Mouse (Mus musculus) thymus, postnatal 36 days (tissue): ENCODE measurements around the gene Stap2.
A peak's percentile ranks its signal among the peaks of the same experiment; 100 is the strongest.

Experiments used
- DNase-seq, 2 experiments: peaks; one replicate each; pipeline ENCODE4 v3.0.0; 2022; ENCODE audit warnings: mixed read lengths in 2 of 2

The Stap2 gene

DNA sequence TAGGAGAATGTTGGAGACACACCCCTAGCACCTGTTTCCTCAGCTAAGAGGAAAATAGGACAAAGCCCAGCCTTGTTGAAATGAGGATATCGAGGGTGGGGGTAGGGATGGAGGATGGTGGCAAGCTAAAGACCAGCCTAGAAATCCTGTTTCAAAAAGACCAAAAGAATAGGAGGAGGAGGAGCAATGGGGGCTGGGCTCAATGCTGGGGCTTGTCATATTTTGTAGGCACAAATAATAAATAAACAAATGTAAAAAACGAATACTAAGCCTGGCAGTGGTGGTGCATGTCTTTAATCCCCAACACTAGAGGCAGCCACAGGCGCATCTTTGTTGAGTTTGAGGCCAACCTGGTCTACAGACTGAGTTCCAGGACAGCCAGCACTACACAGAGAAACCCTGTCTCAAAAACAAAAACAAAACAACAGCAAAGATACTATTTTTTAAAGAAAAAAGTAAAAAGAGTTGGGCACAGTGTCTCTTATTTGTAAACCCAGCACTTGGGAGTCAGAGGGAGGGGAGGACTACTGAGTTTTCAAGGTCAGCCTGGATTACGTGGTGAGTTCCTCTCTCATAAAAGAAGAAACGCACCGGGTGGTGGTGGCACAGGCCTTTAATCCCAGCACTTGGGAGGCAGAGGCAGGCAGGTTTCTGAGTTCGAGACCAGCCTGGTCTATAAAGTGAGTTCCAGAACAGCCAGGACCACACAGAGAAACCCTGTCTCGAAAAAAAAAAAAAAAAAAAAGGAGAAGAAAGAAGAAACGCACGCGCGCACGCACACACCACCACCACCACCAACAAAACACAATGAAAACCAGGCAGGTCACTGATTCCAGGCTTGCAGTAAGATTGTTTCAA is 47.4 kb downstream of the Stap2 start:
- DNase-seq: no peak

GRCm38 (mm10) chr17:55957168-55957567 is 48.2 kb downstream of the Stap2 start:
- DNase-seq: peak; percentile 59 to 64

DNA sequence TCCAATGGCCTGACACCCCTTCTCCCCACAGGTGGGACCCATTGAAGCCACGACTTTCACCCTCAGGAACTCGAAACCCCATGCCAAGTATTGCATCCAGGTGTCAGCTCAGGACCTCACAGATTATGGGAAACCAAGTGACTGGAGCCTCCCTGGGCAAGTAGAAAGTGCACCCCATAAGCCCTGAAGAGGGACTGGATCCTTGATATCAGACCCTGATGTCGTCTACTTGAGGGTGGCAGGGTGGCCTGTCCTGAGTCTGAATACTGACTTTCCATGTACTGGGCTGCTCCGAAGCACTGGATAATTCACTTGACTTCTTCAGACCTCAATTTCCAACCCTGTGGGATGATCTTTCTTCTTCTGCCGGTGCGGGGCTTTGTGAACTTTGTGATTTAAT is 48.8 kb downstream of the Stap2 start:
- no peak for DNase-seq

- peak; percentile 37 to 52 for DNase-seq
Measured at GRCm38 (mm10) chr17:55956129-55956528, 49.3 kb downstream of the Stap2 start.

- no peak for DNase-seq
Measured at GRCm38 (mm10) chr17:55954229-55954628, 51.2 kb downstream of the Stap2 start.

- no peak for DNase-seq
Measured at GRCm38 (mm10) chr17:55953751-55954150, 51.6 kb downstream of the Stap2 start.

DNA sequence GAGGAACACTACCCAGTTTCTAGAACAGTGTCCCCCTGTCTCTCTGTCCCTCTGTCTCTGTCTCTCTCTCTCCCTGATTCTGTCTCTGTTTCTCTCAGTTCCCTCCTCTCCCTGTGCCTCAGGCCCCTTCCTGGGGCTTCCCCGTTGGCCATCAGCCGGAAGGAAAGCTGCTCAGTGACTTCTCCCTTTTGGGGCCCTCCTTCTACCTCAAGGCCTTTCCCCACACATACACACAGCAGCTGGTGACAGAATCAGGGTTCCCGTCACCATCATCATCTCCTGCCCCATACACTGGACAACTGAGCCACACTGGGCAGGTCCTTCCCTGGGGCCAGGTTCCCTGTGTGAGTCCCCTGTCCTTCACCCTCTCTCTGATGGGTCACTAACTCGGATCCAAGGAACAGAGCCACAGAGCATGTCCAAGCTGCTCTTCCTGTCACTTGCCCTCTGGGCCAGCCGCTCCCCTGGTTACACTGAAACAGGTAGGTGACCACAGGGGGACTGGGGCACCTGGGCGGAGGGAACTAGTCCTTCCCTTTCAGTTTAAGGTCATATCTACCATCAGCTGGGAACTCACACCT is 52.8 kb downstream of the Stap2 start, which contains the start of gene Ebi3:
TSS of gene Ebi3 (plus strand) at position 194 of the 581 bp plus-strand sequence.
- DNase-seq: no peak

DNA sequence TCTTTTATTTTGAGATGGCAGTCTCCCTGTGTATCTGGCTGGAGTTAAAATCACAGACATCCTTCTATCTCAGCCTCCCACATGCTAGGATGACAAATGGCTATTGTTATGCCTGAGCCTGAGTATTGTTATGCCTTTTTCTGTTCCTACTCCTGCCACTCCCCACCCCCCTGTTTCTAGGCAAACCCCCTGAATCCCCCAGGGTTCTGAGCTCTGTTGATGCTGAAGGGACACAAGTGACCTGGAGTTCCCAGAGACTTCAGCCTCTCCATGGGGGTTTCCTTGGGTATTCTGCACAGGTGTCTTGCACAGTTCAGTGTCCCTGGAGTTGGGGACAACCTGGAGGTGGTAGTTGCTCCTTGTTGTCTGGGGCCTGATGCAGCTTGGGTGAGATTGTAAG is 53.3 kb downstream of the Stap2 start:
- no peak for DNase-seq

- no peak for DNase-seq
Measured at GRCm38 (mm10) chr17:55950601-55951000, 54.8 kb downstream of the Stap2 start.

DNA sequence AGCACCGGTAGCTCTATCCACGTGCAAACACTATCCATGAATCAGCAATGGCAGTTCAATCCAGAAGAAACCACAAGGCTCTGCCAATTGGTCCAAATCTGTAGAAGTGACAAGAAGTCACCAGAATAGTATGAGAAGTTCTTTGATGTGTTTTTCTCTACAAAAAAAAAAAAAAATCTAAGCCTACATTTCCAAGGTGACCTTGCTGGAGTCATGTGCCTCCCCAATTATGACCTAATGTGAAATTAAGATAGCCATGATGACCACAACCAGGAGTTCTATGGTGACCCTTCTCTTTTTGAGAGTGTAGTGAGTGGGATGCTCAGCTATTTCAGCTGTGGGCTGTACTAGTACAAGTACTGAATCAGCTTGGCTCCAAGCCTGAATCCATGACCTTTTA is 56.0 kb downstream of the Stap2 start, which contains the start of gene Zfp119b:
TSS of gene Zfp119b (minus strand) at position 101 of the 400 bp plus-strand sequence.
- DNase-seq: no peak

- no peak for DNase-seq
Measured at GRCm38 (mm10) chr17:55948647-55949046, 56.7 kb downstream of the Stap2 start.
